Mouse (Mus musculus) myocyte (in vitro differentiated cells): ENCODE measurements around the gene Mtmr3. TPM values are rescaled to one million over a fixed set of nuclear protein-coding genes. Genes with fewer than 3 reads are reported as not detected.

Source experiments
- H3K27me3 ChIP-seq: one replicate; pipeline ENCODE4 v1.6.1; 2011; ENCODE audit not compliant: control insufficient read depth, insufficient read depth, insufficient read length
- H3K36me3 ChIP-seq: one replicate; pipeline ENCODE4 v1.6.1; 2011; ENCODE audit not compliant: control insufficient read depth, insufficient read depth
- H3K4me2 ChIP-seq: one replicate; pipeline ENCODE4 v1.6.1; 2011; ENCODE audit warnings: low read depth, control low read depth
- H3K4me3 ChIP-seq: one replicate; pipeline ENCODE4 v1.5.1; 2011; ENCODE audit warnings: mild to moderate bottlenecking, control low read depth, moderate library complexity
- H3K79me2 ChIP-seq: one replicate; pipeline ENCODE4 v1.6.1; 2011; ENCODE audit not compliant: control insufficient read depth, insufficient read depth
- H3ac ChIP-seq: one replicate; pipeline ENCODE4 v1.6.1; 2011; ENCODE audit not compliant: control insufficient read depth, insufficient read length
- CEBPB ChIP-seq: IDR thresholded peaks from 2 replicates; pipeline ENCODE4 v1.6.1; 2011; ENCODE audit warnings: mild to moderate bottlenecking, moderate library complexity; ENCODE audit not compliant: poor library complexity, insufficient read depth, severe bottlenecking
- E2F4 ChIP-seq: IDR thresholded peaks from one replicate; pipeline ENCODE4 v1.6.1; 2011; ENCODE audit warnings: mild to moderate bottlenecking, control low read depth, moderate library complexity; ENCODE audit not compliant: insufficient read depth
- MAX ChIP-seq: IDR thresholded peaks from one replicate; pipeline ENCODE4 v1.6.1; 2011; ENCODE audit warnings: low read depth, mild to moderate bottlenecking, control low read depth
- MYOD1 ChIP-seq, 3 experiments: IDR thresholded peaks; one replicate each; pipeline ENCODE4 v1.6.1; 2011; ENCODE audit warnings: control low read depth in 2 of 3, low read depth in 2 of 3, mild to moderate bottlenecking in 2 of 3, moderate library complexity in 1 of 3; ENCODE audit not compliant: insufficient read length in 2 of 3, control insufficient read depth in 1 of 3
- MYOG ChIP-seq, 3 experiments: IDR thresholded peaks; one replicate each; pipeline ENCODE4 v1.6.1; 2011; ENCODE audit warnings: control low read depth in 2 of 3, low read depth in 2 of 3, mild to moderate bottlenecking in 2 of 3; ENCODE audit not compliant: insufficient read length in 2 of 3, control insufficient read depth in 1 of 3, insufficient read depth in 1 of 3
- POLR2A ChIP-seq: IDR thresholded peaks from one replicate; pipeline ENCODE4 v1.6.1; 2011; ENCODE audit warnings: low read depth, mild to moderate bottlenecking, control low read depth, moderate library complexity; ENCODE audit not compliant: insufficient read length
- POLR2AphosphoS2 ChIP-seq: IDR thresholded peaks from one replicate; pipeline ENCODE4 v1.6.1; 2011; ENCODE audit warnings: low read depth, control low read depth; ENCODE audit not compliant: insufficient read length
- REST ChIP-seq: IDR thresholded peaks from one replicate; pipeline ENCODE4 v1.6.1; 2011; ENCODE audit warnings: mild to moderate bottlenecking, control low read depth, moderate library complexity; ENCODE audit not compliant: insufficient read depth, insufficient read length
- SRF ChIP-seq: IDR thresholded peaks from one replicate; pipeline ENCODE4 v1.6.1; 2011; ENCODE audit warnings: low read depth; ENCODE audit not compliant: control insufficient read depth, insufficient read length
- TCF12 ChIP-seq: IDR thresholded peaks from one replicate; pipeline ENCODE4 v1.6.1; 2011; ENCODE audit warnings: mild to moderate bottlenecking, control low read depth; ENCODE audit not compliant: poor library complexity, insufficient read depth, severe bottlenecking
- TCF3 ChIP-seq: IDR thresholded peaks from one replicate; pipeline ENCODE4 v1.6.1; 2011; ENCODE audit warnings: low read depth, control low read depth; ENCODE audit not compliant: insufficient read length
- USF1 ChIP-seq: IDR thresholded peaks from one replicate; pipeline ENCODE4 v1.6.1; 2011; ENCODE audit warnings: low read depth, mild to moderate bottlenecking, control low read depth, moderate library complexity
- polyA plus RNA-seq: library from polyadenylated mRNA; unstranded; fragments of >200 nt; fragmentation: generic; extraction: Trizol; gene quantifications from one replicate; pipeline ENCODE4 v1.2.1, GENCODE M21; 2012; ENCODE audit warnings: missing spikeins

Mtmr3 gene
- polyA plus RNA-seq, 1 experiment: 26.9 TPM

DNA sequence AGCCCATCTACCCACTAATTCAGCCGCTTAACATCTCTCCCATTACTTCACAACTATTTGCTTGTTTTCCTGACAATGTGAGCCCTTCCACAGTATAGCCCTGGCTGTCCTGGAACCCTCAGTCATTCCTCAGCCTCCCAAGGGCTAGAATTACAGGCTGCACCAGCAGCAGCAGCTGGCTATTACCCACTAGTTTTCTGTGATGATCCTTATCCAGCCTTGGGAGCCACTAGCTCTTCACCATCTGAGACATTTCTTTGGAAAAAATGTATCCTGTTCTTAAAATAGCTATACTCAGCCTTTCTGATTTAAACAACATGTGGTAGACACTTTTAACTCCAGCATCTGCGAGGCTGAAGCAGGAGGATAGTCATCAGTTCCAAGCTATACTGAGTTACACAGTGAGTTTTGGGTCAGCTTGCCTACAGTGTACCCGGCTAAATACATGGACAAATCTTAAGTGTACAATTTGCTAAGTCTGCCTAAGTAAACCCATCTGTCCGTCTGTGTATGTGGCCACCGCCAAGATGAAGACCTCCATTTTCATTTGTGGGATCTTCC, 42.2 kb upstream of the Mtmr3 start:
- Histone ChIP-seq H3K4me2 (peak overlapping the region; percentile 98), H3K79me2 (peaks cover 41% of the 10 kb centered on the region), H3K36me3 (peaks cover 10% of the 10 kb centered on the region), H3K27me3 (no peaks in the 10 kb centered on the region), H3ac (no peak overlapping the region), H3K4me3 (peak overlapping the region; percentile 84)
- no peak for TF ChIP-seq MAX
- TF ChIP-seq SRF: no peak
- TF ChIP-seq MYOG (IDR thresholded peaks at IDR 0.05; ENCODE audit: control insufficient read depth in 1 of 3, insufficient read depth in 1 of 3, insufficient read length in 2 of 3, low read depth in 2 of 3): peak in 2 of 3 experiments; percentile 60 to 68
- TF ChIP-seq MYOD1 (IDR thresholded peaks at IDR 0.05; ENCODE audit: control insufficient read depth in 1 of 3, insufficient read length in 2 of 3, low read depth in 2 of 3): peak in 2 of 3 experiments; percentile 54 to 57
- no peak for TF ChIP-seq POLR2A
- TF ChIP-seq USF1: no peak
- TF ChIP-seq POLR2AphosphoS2: no peak
- no peak for TF ChIP-seq TCF12
- TF ChIP-seq REST: no peak
- no peak for TF ChIP-seq E2F4

DNA sequence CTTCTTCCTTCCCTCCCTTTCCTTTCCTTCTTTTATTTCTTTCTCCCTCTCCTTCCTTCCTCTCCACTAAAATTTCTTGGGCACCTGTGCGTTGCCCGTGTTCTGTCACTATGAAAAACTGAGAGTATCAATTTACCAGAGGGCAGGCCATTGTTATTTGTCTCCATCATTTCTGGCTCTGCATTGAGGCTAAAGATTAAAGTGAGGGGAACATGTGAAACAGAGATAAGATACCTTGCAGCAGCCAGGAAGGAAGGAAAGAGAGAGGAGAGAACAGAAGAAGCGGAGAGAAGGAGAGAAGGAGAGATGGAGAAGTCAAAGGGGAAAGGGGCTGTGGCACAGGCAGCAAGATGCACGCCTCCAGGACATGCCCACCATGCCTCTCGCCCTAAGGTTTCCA, 39.7 kb upstream of the Mtmr3 start:
- Histone ChIP-seq H3K36me3 (no peaks in the 10 kb centered on the region), H3K79me2 (peaks cover 18% of the 10 kb centered on the region), H3K4me3 (no peak overlapping the region), H3K4me2 (no peak overlapping the region), H3K27me3 (no peaks in the 10 kb centered on the region), H3ac (no peak overlapping the region)
- TF ChIP-seq MAX: no peak
- no peak for TF ChIP-seq USF1

DNA sequence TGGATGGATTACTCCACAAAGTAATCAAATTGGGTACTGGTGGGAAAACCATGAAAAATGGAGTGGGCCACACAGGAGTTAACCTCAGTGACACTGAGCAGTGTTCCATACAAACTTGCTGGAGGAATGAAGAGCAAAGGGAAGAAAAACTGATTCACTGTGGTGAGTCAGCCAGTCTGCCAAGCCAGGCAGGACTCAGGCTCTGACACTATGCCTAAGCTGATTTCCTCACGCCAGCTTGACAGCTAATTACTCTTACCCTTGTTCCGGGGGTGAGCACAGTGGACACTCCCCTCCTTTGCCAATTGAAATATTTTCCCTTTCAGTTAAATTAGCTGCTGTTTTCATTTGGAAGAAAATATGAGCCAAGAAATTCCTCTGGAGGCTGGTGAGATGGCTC, 38.8 kb upstream of the Mtmr3 start:
- H3K79me2 ChIP-seq: peaks cover 8% of the 10 kb centered on the region

DNA sequence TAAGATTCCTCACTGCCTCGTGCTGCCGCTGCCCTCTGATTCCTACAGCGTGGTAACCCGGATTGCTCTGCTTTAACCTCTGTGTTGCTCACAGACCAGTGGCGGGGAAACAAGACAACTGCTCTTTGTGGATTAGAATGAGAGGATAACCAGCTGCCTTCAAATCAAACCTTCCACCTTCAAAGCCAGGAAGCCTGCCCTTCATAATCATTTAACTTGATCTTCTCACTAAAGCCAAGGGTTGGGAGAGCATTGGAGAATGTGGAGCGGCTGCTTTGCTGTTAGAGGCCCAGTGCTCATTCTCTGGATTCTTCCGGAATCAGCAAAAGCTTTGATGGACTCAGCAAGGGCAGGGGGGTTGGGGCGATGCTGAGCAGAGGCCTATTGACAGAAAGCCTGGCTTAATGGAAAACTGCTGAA, 35.2 kb upstream of the Mtmr3 start:
- no peak overlapping the region for H3K4me2 ChIP-seq

More for the DNA sequence above, 38.8 kb upstream of the Mtmr3 start:
- no peaks in the 10 kb centered on the region for H3K36me3 ChIP-seq
- no peaks in the 10 kb centered on the region for H3K27me3 ChIP-seq
- TF ChIP-seq TCF3: no peak
- TF ChIP-seq REST: no peak
- no peak for TF ChIP-seq E2F4
- no peak for TF ChIP-seq TCF12
- no peak for TF ChIP-seq MAX
- no peak for TF ChIP-seq CEBPB
- no peak for TF ChIP-seq MYOG (IDR thresholded peaks at IDR 0.05; ENCODE audit: control insufficient read depth in 1 of 3, insufficient read depth in 1 of 3, insufficient read length in 2 of 3, low read depth in 2 of 3)
- no peak for TF ChIP-seq SRF
- no peak for TF ChIP-seq MYOD1 (IDR thresholded peaks at IDR 0.05; ENCODE audit: control insufficient read depth in 1 of 3, insufficient read length in 2 of 3, low read depth in 2 of 3)
- TF ChIP-seq USF1: no peak
- TF ChIP-seq POLR2AphosphoS2: no peak
- no peak for TF ChIP-seq POLR2A
- no peak overlapping the region for H3K4me3 ChIP-seq
- no peak overlapping the region for H3K4me2 ChIP-seq
- H3ac ChIP-seq: no peak overlapping the region

DNA sequence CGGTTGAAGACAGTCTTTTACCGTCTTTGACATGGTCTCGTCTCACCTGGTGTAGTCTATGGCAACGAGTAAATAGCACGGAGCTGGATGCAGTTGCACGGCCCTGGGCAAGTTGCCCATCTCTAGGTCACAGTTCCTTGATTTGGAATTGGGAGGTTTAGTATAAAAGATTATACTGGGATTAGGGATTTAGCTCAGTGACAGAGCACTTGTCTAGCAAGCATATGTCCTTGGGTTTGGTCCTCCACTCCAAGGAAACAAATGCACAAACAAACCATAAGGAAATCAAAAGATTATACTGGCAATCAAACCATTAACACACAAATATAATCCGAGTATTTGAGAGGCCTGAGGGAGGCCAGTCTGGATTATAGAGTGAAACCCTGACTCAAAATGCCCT, 33.0 kb upstream of the Mtmr3 start:
- no peak overlapping the region for H3ac ChIP-seq
- H3K4me3 ChIP-seq: no peak overlapping the region

More for the DNA sequence above, 35.2 kb upstream of the Mtmr3 start:
- Histone ChIP-seq H3K36me3 (no peaks in the 10 kb centered on the region), H3K4me3 (no peak overlapping the region), H3K27me3 (no peaks in the 10 kb centered on the region), H3ac (no peak overlapping the region), H3K79me2 (no peaks in the 10 kb centered on the region)
- no peak for TF ChIP-seq E2F4
- no peak for TF ChIP-seq TCF12
- TF ChIP-seq SRF: no peak
- no peak for TF ChIP-seq MYOG (IDR thresholded peaks at IDR 0.05; ENCODE audit: control insufficient read depth in 1 of 3, insufficient read depth in 1 of 3, insufficient read length in 2 of 3, low read depth in 2 of 3)
- TF ChIP-seq POLR2AphosphoS2: no peak

More for the DNA sequence above, 33.0 kb upstream of the Mtmr3 start:
- Histone ChIP-seq H3K79me2 (no peaks in the 10 kb centered on the region), H3K4me2 (no peak overlapping the region), H3K36me3 (no peaks in the 10 kb centered on the region), H3K27me3 (no peaks in the 10 kb centered on the region)
- TF ChIP-seq MAX (no peak), TCF12 (no peak), MYOG (IDR thresholded peaks at IDR 0.05; ENCODE audit: control insufficient read depth in 1 of 3, insufficient read depth in 1 of 3, insufficient read length in 2 of 3, low read depth in 2 of 3) (no peak), TCF3 (no peak), MYOD1 (IDR thresholded peaks at IDR 0.05; ENCODE audit: control insufficient read depth in 1 of 3, insufficient read length in 2 of 3, low read depth in 2 of 3) (no peak), USF1 (no peak), REST (no peak), CEBPB (no peak)
